Mouse (Mus musculus): Measurements from ENCODE around the gene Mettl9. TPM values are rescaled to one million over a fixed set of nuclear protein-coding genes. Genes with fewer than 3 reads are reported as not detected.

Mettl9 gene
- total and polyA plus RNA-seq, 3 experiments: 30.3 to 90.8 (median 70.9) TPM

- H3K4me1 ChIP-seq (ENCODE audit: insufficient read depth, low read depth, low read length): peaks cover 13% of the 10 kb centered on the region
- TF ChIP-seq TAL1 (conservative IDR thresholded peaks at IDR 0.05; ENCODE audit: low read depth, low read length) (no peak), GATA1 (IDR thresholded peaks at IDR 0.05; ENCODE audit: borderline replicate concordance, low read length) (no peak)
- no peak overlapping the region for H3K4me3 ChIP-seq (ENCODE audit: low read depth, low read length)
- DNase-seq (ENCODE audit: low spot score) (no peak), ATAC-seq (ENCODE audit: extremely low read depth, insufficient number of reproducible peaks, low FRiP score, poor library complexity, severe bottlenecking) (no peak)
- peaks cover 82% of the 10 kb centered on the region for H3K36me3 ChIP-seq (replicated peaks)
- H3K9me3 ChIP-seq (replicated peaks): no peaks in the 10 kb centered on the region
- no peaks in the 10 kb centered on the region for H3K27me3 ChIP-seq (ENCODE audit: insufficient read depth, low read length)
Measured at GRCm38 (mm10) chr7:121074801-121075400, 40.7 kb downstream of the Mettl9 start.

GRCm38 (mm10) chr7:121075416-121075815 lies 41.2 kb downstream of the Mettl9 start:
- H3K4me1 ChIP-seq (ENCODE audit: insufficient read depth, low read depth, low read length): peaks cover 12% of the 10 kb centered on the region
- DNase-seq (ENCODE audit: low spot score) (no peak), ATAC-seq (ENCODE audit: extremely low read depth, insufficient number of reproducible peaks, low FRiP score, poor library complexity, severe bottlenecking) (no peak)
- TF ChIP-seq GATA1 (IDR thresholded peaks at IDR 0.05; ENCODE audit: borderline replicate concordance, low read length) (no peak), GATA2 (IDR thresholded peaks at IDR 0.05; ENCODE audit: borderline replicate concordance, low read depth, low read length) (no peak), POLR2AphosphoS5 (IDR thresholded peaks at IDR 0.05; ENCODE audit: insufficient replicate concordance, low read depth, low read length) (no peak), TAL1 (conservative IDR thresholded peaks at IDR 0.05; ENCODE audit: low read depth, low read length) (no peak), CTCF (IDR thresholded peaks at IDR 0.05; ENCODE audit: low read depth, low read length) (no peak)
- H3K4me3 ChIP-seq (ENCODE audit: low read depth, low read length): no peak overlapping the region
- H3K27me3 ChIP-seq (ENCODE audit: insufficient read depth, low read length): no peaks in the 10 kb centered on the region
- no peaks in the 10 kb centered on the region for H3K9me3 ChIP-seq (replicated peaks)
- H3K36me3 ChIP-seq (replicated peaks): peaks cover 77% of the 10 kb centered on the region

DNA sequence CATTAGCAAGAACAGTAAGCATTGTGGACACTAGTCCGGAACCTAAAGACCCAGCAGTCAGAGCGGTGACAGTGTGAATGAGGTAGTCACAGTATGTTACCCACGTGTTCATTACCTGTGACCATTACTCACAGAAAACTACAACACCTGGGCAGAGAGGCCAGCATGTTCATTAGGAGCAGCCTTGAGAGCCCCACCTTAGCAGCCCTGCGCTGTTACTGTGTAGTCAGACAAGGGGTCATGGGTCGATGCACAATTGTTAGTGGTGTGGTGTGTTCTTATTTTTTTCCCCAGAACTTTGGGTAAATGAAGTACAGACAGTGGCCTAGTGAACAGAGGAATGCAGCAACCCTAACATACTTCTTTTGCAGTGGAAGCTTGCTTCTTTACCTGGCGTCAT lies 43.1 kb downstream of the Mettl9 start:
- peaks cover 58% of the 10 kb centered on the region for H3K36me3 ChIP-seq (replicated peaks)
- H3K4me1 ChIP-seq (ENCODE audit: insufficient read depth, low read depth, low read length): no peaks in the 10 kb centered on the region
- ATAC-seq (ENCODE audit: extremely low read depth, insufficient number of reproducible peaks, low FRiP score, poor library complexity, severe bottlenecking): no peak
- no peak for TF ChIP-seq POLR2AphosphoS5 (IDR thresholded peaks at IDR 0.05; ENCODE audit: insufficient replicate concordance, low read depth, low read length)
- TF ChIP-seq CTCF (IDR thresholded peaks at IDR 0.05; ENCODE audit: low read depth, low read length): no peak
- TF ChIP-seq GATA1 (IDR thresholded peaks at IDR 0.05; ENCODE audit: borderline replicate concordance, low read length): no peak
- TF ChIP-seq TAL1 (conservative IDR thresholded peaks at IDR 0.05; ENCODE audit: low read depth, low read length): no peak
- TF ChIP-seq GATA2 (IDR thresholded peaks at IDR 0.05; ENCODE audit: borderline replicate concordance, low read depth, low read length): no peak
- no peaks in the 10 kb centered on the region for H3K27me3 ChIP-seq (ENCODE audit: insufficient read depth, low read length)
- H3K4me3 ChIP-seq (ENCODE audit: low read depth, low read length): no peak overlapping the region
- no peak for DNase-seq (ENCODE audit: low spot score)
- H3K9me3 ChIP-seq (replicated peaks): no peaks in the 10 kb centered on the region

GRCm38 (mm10) chr7:121077829-121078228 lies 43.6 kb downstream of the Mettl9 start:
- H3K36me3 ChIP-seq (replicated peaks): peaks cover 55% of the 10 kb centered on the region
- H3K4me3 ChIP-seq (ENCODE audit: low read depth, low read length): no peak overlapping the region
- H3K9me3 ChIP-seq (replicated peaks): no peaks in the 10 kb centered on the region
- TF ChIP-seq TAL1 (conservative IDR thresholded peaks at IDR 0.05; ENCODE audit: low read depth, low read length): no peak
- no peak for TF ChIP-seq GATA2 (IDR thresholded peaks at IDR 0.05; ENCODE audit: borderline replicate concordance, low read depth, low read length)
- peak; percentile 66 for TF ChIP-seq CTCF (IDR thresholded peaks at IDR 0.05; ENCODE audit: low read depth, low read length)
- TF ChIP-seq POLR2AphosphoS5 (IDR thresholded peaks at IDR 0.05; ENCODE audit: insufficient replicate concordance, low read depth, low read length): no peak
- H3K4me1 ChIP-seq (ENCODE audit: insufficient read depth, low read depth, low read length): no peaks in the 10 kb centered on the region
- no peaks in the 10 kb centered on the region for H3K27me3 ChIP-seq (ENCODE audit: insufficient read depth, low read length)
- DNase-seq (ENCODE audit: low spot score) (peak; percentile 40), ATAC-seq (ENCODE audit: extremely low read depth, insufficient number of reproducible peaks, low FRiP score, poor library complexity, severe bottlenecking) (peak; percentile 57; the same call in 1 of the 2 replicates)

- Histone ChIP-seq H3K4me3 (ENCODE audit: low read depth, low read length) (no peak within 1 kb of the TSS), H3K4me1 (ENCODE audit: insufficient read depth, low read depth, low read length) (no peaks in the 10 kb centered on the region), H3K36me3 (replicated peaks) (peaks cover 25% of the 10 kb centered on the region), H3K9me3 (replicated peaks) (no peaks in the 10 kb centered on the region), H3K27me3 (ENCODE audit: insufficient read depth, low read length) (peaks cover 2% of the 10 kb centered on the region; the same call in 1 of the 2 replicates)
- no peak for ATAC-seq (ENCODE audit: extremely low read depth, insufficient number of reproducible peaks, low FRiP score, poor library complexity, severe bottlenecking)
- no peak for DNase-seq (ENCODE audit: low spot score)
- no peak for TF ChIP-seq GATA1 (IDR thresholded peaks at IDR 0.05; ENCODE audit: borderline replicate concordance, low read length)
- TF ChIP-seq GATA2 (IDR thresholded peaks at IDR 0.05; ENCODE audit: borderline replicate concordance, low read depth, low read length): no peak
- no peak for TF ChIP-seq TAL1 (conservative IDR thresholded peaks at IDR 0.05; ENCODE audit: low read depth, low read length)
- no peak for TF ChIP-seq CTCF (IDR thresholded peaks at IDR 0.05; ENCODE audit: low read depth, low read length)
- no peak for TF ChIP-seq POLR2AphosphoS5 (IDR thresholded peaks at IDR 0.05; ENCODE audit: insufficient replicate concordance, low read depth, low read length)
Measured at GRCm38 (mm10) chr7:121081350-121081749, 47.1 kb downstream of the Mettl9 start, which contains the start of gene Otoa. Otoa (plus strand) TSS chr7:121081650.

DNA sequence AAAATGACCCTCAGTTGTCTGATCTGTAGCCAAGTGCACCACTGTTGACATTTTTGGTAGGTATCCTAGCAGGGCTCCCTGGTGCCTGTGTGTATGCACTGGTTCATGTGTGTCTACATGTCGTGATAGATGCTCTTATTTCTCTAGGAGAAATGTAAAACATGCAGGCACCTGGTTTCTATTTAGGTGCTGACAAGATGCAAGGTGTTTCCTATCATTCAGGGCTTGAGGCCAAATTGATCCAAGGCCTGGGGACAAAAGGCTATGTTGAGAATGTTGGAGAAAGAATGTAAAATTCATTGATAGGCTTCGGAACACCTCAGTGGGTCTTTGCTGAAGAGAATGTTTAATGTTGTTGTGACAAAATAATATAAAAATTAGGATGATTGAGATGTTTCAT lies 47.6 kb downstream of the Mettl9 start:
- Histone ChIP-seq H3K4me3 (ENCODE audit: low read depth, low read length) (no peak overlapping the region), H3K27me3 (ENCODE audit: insufficient read depth, low read length) (peaks cover 6% of the 10 kb centered on the region), H3K36me3 (replicated peaks) (peaks cover 23% of the 10 kb centered on the region), H3K9me3 (replicated peaks) (no peaks in the 10 kb centered on the region), H3K4me1 (ENCODE audit: insufficient read depth, low read depth, low read length) (no peaks in the 10 kb centered on the region)
- DNase-seq (ENCODE audit: low spot score) (no peak), ATAC-seq (ENCODE audit: extremely low read depth, insufficient number of reproducible peaks, low FRiP score, poor library complexity, severe bottlenecking) (no peak)
- no peak for TF ChIP-seq GATA1 (IDR thresholded peaks at IDR 0.05; ENCODE audit: borderline replicate concordance, low read length)
- TF ChIP-seq CTCF (IDR thresholded peaks at IDR 0.05; ENCODE audit: low read depth, low read length): no peak

Measured in G1E (cell line).